Mouse (Mus musculus) limb, embryonic 13.5 days (tissue): Measurements from ENCODE around the gene Cd44. TPM values are rescaled to one million over a fixed set of nuclear protein-coding genes. Genes with fewer than 3 reads are reported as not detected.

Experiments used
- ATAC-seq: fragments of 200-750 bp; cut with Nextera tagmentation; 2 replicates; pipeline ENCODE4 v1.8.0; 2017; ENCODE audit warnings: low read depth, moderate number of reproducible peaks, moderate TSS enrichment; ENCODE audit not compliant: low FRiP score
- H3K27ac ChIP-seq: fragments of 300-500 bp; sonication (generic); 2 replicates; pipeline ENCODE4 v1.5.1; 2015; ENCODE audit warnings: inconsistent platforms, mild to moderate bottlenecking, moderate library complexity
- H3K27me3 ChIP-seq: fragments of 300-500 bp; sonication (generic); 2 replicates; pipeline ENCODE4 v1.6.1; 2015; ENCODE audit warnings: mild to moderate bottlenecking, inconsistent platforms
- H3K36me3 ChIP-seq: fragments of 300-500 bp; sonication (generic); 2 replicates; pipeline ENCODE4 v1.6.1; 2015; ENCODE audit warnings: inconsistent platforms, mild to moderate bottlenecking, moderate library complexity
- H3K4me1 ChIP-seq: fragments of 300-500 bp; sonication (generic); 2 replicates; pipeline ENCODE4 v1.6.1; 2015; ENCODE audit warnings: inconsistent platforms
- H3K4me2 ChIP-seq: fragments of 300-500 bp; sonication (generic); replicated peaks from 2 replicates; pipeline ENCODE4 v1.6.1; 2015; ENCODE audit warnings: inconsistent platforms, mild to moderate bottlenecking, moderate library complexity
- H3K4me3 ChIP-seq: fragments of 300-500 bp; sonication (generic); 2 replicates; pipeline ENCODE4 v1.5.1; 2015; ENCODE audit warnings: moderate library complexity, mild to moderate bottlenecking, inconsistent platforms
- H3K9ac ChIP-seq: fragments of 300-500 bp; sonication (generic); 2 replicates; pipeline ENCODE4 v1.6.1; 2015; ENCODE audit warnings: mild to moderate bottlenecking, inconsistent platforms
- H3K9me3 ChIP-seq: fragments of 300-500 bp; sonication (generic); 2 replicates; pipeline ENCODE4 v1.6.1; 2016; ENCODE audit warnings: inconsistent platforms
- WGBS: fragments of 180-500 bp; shearing (Covaris S2); methylation state at CpG from one replicate; pipeline ENCODE4 v1.1.7; 2015; 5-methylcytosine and 5-hydroxymethylcytosine counted together
- polyA plus RNA-seq: library from polyadenylated mRNA; unstranded; fragments of >200 nt; fragmentation: Nextera tagmentation; extraction: Ambion mirVana; gene quantifications from 2 replicates; pipeline ENCODE4 v1.2.1, GENCODE M21; 2015

Gene Cd44
- polyA plus RNA-seq, 1 experiment from 2014 or later, result 13.0 TPM

- Histone ChIP-seq H3K9ac (no peak overlapping the region), H3K4me2 (no peak overlapping the region), H3K27me3 (no peaks in the 10 kb centered on the region), H3K9me3 (no peaks in the 10 kb centered on the region), H3K36me3 (no peaks in the 10 kb centered on the region), H3K4me1 (no peaks in the 10 kb centered on the region), H3K4me3 (no peak overlapping the region), H3K27ac (no peak overlapping the region)
- no peak for ATAC-seq
- WGBS, result 89% methylated on average over 3 of the region's 3 CpGs
Measured at GRCm38 (mm10) chr2:102829201-102829600, 72.3 kb downstream of the Cd44 start.

- no peak for ATAC-seq
- Histone ChIP-seq H3K9me3 (no peaks in the 10 kb centered on the region), H3K4me3 (no peak overlapping the region), H3K27ac (no peak overlapping the region), H3K36me3 (no peaks in the 10 kb centered on the region), H3K4me2 (no peak overlapping the region), H3K9ac (no peak overlapping the region), H3K27me3 (peaks cover under 1% of the 10 kb centered on the region; the same call in 1 of the 2 replicates), H3K4me1 (no peaks in the 10 kb centered on the region)
- 61% methylated on average over 7 of the region's 7 CpGs for WGBS
Measured at GRCm38 (mm10) chr2:102828381-102828780, 73.1 kb downstream of the Cd44 start.

GRCm38 (mm10) chr2:102827841-102828240 is 73.6 kb downstream of the Cd44 start:
- Histone ChIP-seq H3K27me3 (peaks cover 4% of the 10 kb centered on the region; the same call in 1 of the 2 replicates), H3K9ac (no peak overlapping the region), H3K9me3 (no peaks in the 10 kb centered on the region), H3K4me3 (no peak overlapping the region), H3K27ac (no peak overlapping the region), H3K4me2 (no peak overlapping the region), H3K4me1 (no peaks in the 10 kb centered on the region), H3K36me3 (no peaks in the 10 kb centered on the region)
- no peak for ATAC-seq
- 78% methylated on average over 1 of the region's 1 CpGs for WGBS

DNA sequence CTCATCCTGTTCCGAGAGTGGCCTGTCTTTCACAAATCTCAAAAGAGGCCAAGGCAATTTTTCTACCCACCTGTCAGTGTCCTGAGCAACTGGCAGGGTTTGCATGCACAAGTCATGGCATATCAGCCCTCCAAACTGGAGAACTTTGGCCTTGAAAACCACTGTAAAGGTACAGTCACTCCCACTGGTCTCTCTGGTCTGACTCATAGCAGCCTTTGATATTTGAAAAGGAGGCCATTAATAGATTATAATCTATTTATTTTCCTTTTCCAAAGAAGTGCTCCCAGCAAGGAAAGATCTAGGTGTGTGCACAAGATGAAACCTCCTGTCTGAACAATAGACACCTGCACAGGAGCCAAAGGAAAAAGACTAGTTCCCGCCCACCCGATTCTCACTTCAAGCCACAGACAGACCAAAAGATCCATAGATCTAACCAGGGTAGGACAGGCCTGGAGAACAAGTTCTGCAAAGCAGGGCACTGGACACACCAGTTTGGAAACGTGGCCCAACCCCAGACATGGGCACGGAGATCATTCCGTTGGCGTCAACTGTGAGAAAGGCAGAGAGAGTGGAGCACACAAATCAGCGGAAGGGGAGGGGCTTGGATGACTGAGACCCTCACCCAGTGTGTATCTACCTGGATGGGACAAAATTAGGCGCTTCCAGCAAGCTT is 75.4 kb downstream of the Cd44 start:
- Histone ChIP-seq H3K9ac (no peak overlapping the region), H3K9me3 (no peaks in the 10 kb centered on the region), H3K27me3 (peaks cover 4% of the 10 kb centered on the region; the same call in 1 of the 2 replicates), H3K4me3 (no peak overlapping the region), H3K36me3 (no peaks in the 10 kb centered on the region), H3K4me2 (no peak overlapping the region), H3K27ac (no peak overlapping the region), H3K4me1 (peaks cover 2% of the 10 kb centered on the region)
- 93% methylated on average over 9 of the region's 9 CpGs for WGBS
- no peak for ATAC-seq

GRCm38 (mm10) chr2:102822036-102822435 is 79.4 kb downstream of the Cd44 start:
- no peak for ATAC-seq
- no peak overlapping the region for H3K27ac ChIP-seq
- no peaks in the 10 kb centered on the region for H3K9me3 ChIP-seq
- no peak overlapping the region for H3K4me3 ChIP-seq
- WGBS, result 86% methylated on average over 6 of the region's 6 CpGs
- no peak overlapping the region for H3K9ac ChIP-seq
- H3K27me3 ChIP-seq, result peaks cover 4% of the 10 kb centered on the region; the same call in 1 of the 2 replicates
- no peak overlapping the region for H3K4me2 ChIP-seq
- H3K36me3 ChIP-seq, result no peaks in the 10 kb centered on the region
- H3K4me1 ChIP-seq, result peaks cover 18% of the 10 kb centered on the region

DNA sequence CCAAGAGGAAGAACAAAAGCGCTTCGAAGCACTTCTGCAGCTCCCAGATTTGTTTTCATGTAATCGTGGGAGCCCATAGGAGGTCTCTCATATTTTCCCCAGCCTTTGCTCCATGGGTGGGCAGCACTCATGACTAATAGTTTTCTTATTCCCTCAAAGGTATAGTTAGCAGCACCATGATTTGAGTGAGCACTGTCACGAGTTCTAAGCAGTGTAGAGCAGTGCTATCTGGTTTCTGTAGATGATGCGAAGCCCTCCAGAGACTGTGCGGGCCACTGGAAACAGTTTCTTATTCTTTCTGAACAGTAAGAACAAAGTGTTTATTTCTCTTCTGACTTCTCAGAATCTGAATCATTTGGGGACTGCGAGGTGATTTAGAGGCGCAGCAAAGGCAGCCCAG is 80.7 kb downstream of the Cd44 start:
- Histone ChIP-seq H3K9ac (no peak overlapping the region), H3K4me1 (peaks cover 18% of the 10 kb centered on the region), H3K36me3 (no peaks in the 10 kb centered on the region), H3K4me3 (no peak overlapping the region), H3K9me3 (no peaks in the 10 kb centered on the region), H3K27me3 (peaks cover 4% of the 10 kb centered on the region; the same call in 1 of the 2 replicates), H3K4me2 (no peak overlapping the region), H3K27ac (no peak overlapping the region)
- WGBS, result 57% methylated on average over 8 of the region's 8 CpGs
- ATAC-seq, result no peak

GRCm38 (mm10) chr2:102820225-102820711 is 81.2 kb downstream of the Cd44 start:
- Histone ChIP-seq H3K9ac (no peak overlapping the region), H3K36me3 (no peaks in the 10 kb centered on the region), H3K27me3 (peaks cover 4% of the 10 kb centered on the region; the same call in 1 of the 2 replicates), H3K4me3 (no peak overlapping the region), H3K27ac (peak overlapping the region; percentile 10; the same call in 1 of the 2 replicates), H3K4me1 (peaks cover 18% of the 10 kb centered on the region), H3K4me2 (no peak overlapping the region), H3K9me3 (no peaks in the 10 kb centered on the region)
- 16% methylated on average over 5 of the region's 5 CpGs for WGBS
- ATAC-seq, result peak; percentile 61; the same call in 1 of the 2 replicates

DNA sequence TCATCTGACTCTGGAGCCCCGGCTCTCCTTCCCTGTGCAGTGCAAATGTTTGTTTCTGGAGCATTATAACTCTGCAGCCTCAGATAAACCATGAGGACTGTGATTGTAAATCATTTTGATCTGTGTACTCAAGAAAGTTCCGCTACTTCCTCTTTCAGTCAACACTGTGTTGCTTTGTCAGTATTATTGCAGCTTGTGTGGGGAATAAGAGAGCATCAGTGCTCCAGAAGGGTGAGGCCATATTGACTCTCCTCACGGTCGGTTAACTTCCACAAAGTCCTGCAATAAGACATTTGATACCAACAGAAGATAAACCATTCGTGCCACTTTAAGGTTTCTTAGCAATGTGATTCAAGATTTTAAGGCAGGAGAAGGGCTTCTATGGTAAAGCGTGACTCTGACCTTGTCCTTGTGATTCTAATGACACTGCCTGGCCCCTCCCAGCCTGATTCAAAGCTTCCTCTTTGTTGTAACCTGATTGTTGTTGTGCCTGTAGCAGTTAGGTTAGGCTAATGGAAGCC is 86.1 kb downstream of the Cd44 start:
- Histone ChIP-seq H3K27me3 (no peaks in the 10 kb centered on the region), H3K36me3 (no peaks in the 10 kb centered on the region), H3K27ac (no peak overlapping the region), H3K9ac (no peak overlapping the region), H3K4me2 (no peak overlapping the region), H3K9me3 (no peaks in the 10 kb centered on the region), H3K4me1 (peaks cover 8% of the 10 kb centered on the region), H3K4me3 (no peak overlapping the region)
- 71% methylated on average over 6 of the region's 6 CpGs for WGBS
- no peak for ATAC-seq

DNA sequence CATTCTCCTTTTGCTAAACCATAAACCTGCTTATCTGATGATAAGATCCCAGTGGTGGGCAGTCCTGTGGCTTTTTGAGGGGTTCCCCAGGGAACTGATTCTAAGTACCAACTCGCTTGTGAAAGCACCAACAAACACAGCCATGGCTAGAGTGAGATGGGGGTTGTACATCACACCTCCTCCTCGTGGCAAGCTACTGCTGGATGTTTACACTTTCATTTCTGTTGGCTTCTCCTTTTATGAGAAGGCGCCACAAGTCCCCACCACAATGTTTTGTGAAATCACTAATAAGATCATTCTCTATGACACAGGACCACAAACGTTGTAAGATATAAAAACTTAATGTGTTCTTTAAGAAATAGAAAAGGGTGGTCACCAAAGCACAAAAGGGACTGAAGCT is 88.7 kb downstream of the Cd44 start:
- no peak overlapping the region for H3K9ac ChIP-seq
- H3K27me3 ChIP-seq, result no peaks in the 10 kb centered on the region
- H3K4me3 ChIP-seq, result no peak overlapping the region
- H3K36me3 ChIP-seq, result no peaks in the 10 kb centered on the region
- no peaks in the 10 kb centered on the region for H3K9me3 ChIP-seq
- ATAC-seq, result no peak
- 64% methylated on average over 4 of the region's 4 CpGs for WGBS
- H3K4me2 ChIP-seq, result no peak overlapping the region
- no peak overlapping the region for H3K27ac ChIP-seq
- H3K4me1 ChIP-seq, result 0 out of 2 replicates have a peak, but pooled peaks cover 3% of the 10 kb centered on the region

GRCm38 (mm10) chr2:102809436-102809835 is 92.0 kb downstream of the Cd44 start:
- WGBS, result 68% methylated on average over 1 of the region's 1 CpGs
- Histone ChIP-seq H3K4me1 (0 out of 2 replicates have a peak, but pooled peaks cover 3% of the 10 kb centered on the region), H3K27me3 (no peaks in the 10 kb centered on the region), H3K27ac (no peak overlapping the region), H3K4me3 (no peak overlapping the region), H3K9me3 (no peaks in the 10 kb centered on the region), H3K9ac (no peak overlapping the region), H3K36me3 (no peaks in the 10 kb centered on the region), H3K4me2 (no peak overlapping the region)
- no peak; the same call in 1 of the 2 replicates for ATAC-seq

GRCm38 (mm10) chr2:102807633-102808032 is 93.8 kb downstream of the Cd44 start:
- WGBS, result 54% methylated on average over 3 of the region's 3 CpGs
- Histone ChIP-seq H3K4me1 (0 out of 2 replicates have a peak, but pooled peaks cover 3% of the 10 kb centered on the region), H3K4me3 (no peak overlapping the region), H3K27ac (no peak overlapping the region), H3K36me3 (no peaks in the 10 kb centered on the region), H3K9ac (no peak overlapping the region), H3K27me3 (no peaks in the 10 kb centered on the region), H3K9me3 (no peaks in the 10 kb centered on the region), H3K4me2 (no peak overlapping the region)
- no peak for ATAC-seq

DNA sequence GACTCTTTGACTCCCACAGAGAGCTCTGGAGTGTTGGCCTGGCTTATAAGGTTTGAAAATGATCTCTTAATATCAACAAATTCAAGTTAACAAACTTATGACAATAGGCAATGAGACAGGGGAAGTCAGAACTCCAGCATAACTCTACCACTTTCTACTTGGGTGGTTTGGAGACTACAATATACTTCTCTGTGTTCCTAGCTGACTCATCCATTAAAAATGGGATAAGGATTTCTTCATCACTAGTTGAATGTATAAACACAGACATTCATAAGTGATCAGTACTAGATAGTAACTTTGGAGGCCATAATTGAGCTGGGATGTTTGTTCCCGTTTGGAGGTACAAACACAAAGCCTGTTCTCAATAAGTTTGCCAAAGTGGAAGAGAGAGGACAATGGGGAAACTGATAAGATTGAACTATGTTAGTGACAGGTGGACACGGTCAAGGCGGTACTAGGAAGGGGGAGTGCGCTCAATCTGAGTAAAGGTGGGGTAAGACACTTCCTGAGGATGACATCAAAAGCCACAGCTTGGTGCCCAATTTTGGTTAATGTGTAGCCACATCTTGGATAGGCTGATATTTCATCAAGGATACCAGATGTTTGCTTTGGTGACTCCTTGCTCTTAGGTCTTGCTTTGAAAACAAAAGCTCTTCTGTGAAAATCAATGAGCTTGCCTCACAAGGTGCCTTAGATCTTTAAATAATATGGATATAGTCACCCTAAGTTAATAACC is 95.5 kb downstream of the Cd44 start:
- no peaks in the 10 kb centered on the region for H3K36me3 ChIP-seq
- no peak overlapping the region for H3K4me2 ChIP-seq
- H3K27me3 ChIP-seq, result no peaks in the 10 kb centered on the region
- no peak overlapping the region for H3K27ac ChIP-seq
- H3K4me1 ChIP-seq, result 0 out of 2 replicates have a peak, but pooled peaks cover 3% of the 10 kb centered on the region
- no peak overlapping the region for H3K4me3 ChIP-seq
- H3K9me3 ChIP-seq, result no peaks in the 10 kb centered on the region
- 88% methylated on average over 4 of the region's 4 CpGs for whole genome bisulfite sequencing
- no peak overlapping the region for H3K9ac ChIP-seq
- no peak for ATAC-seq
